Mouse (Mus musculus) lung, embryonic 14.5 days (tissue): ENCODE results near the gene Slc22a17. TPM values are rescaled to one million over a fixed set of nuclear protein-coding genes. Genes with fewer than 3 reads are reported as not detected.
"Not testable (repeated sequence)": the region's sequence is repeated elsewhere in the genome, so short reads cannot be mapped to it uniquely, and the experiment has no call there.

Source experiments
- ATAC-seq: fragments of 200-750 bp; cut with Nextera tagmentation; 2 replicates; pipeline ENCODE4 v1.8.0; 2017; ENCODE audit warnings: mild to moderate bottlenecking, moderate TSS enrichment, moderate library complexity; ENCODE audit not compliant: insufficient read depth
- DNase-seq: peaks from one replicate; pipeline ENCODE4 v3.0.0-alpha.2; 2015
- H3K27ac ChIP-seq: fragments of 300-500 bp; sonication (generic); 2 replicates; pipeline ENCODE4 v1.5.1; 2014; ENCODE audit warnings: low read depth, mild to moderate bottlenecking, moderate library complexity
- H3K27me3 ChIP-seq: fragments of 300-500 bp; sonication (generic); 2 replicates; pipeline ENCODE4 v1.6.1; 2014; ENCODE audit warnings: low read length, control low read depth; ENCODE audit not compliant: insufficient read depth
- H3K36me3 ChIP-seq: fragments of 300-500 bp; sonication (generic); 2 replicates; pipeline ENCODE4 v1.6.1; 2014; ENCODE audit warnings: control low read depth; ENCODE audit not compliant: insufficient read depth
- H3K4me1 ChIP-seq: fragments of 300-500 bp; sonication (generic); 2 replicates; pipeline ENCODE4 v1.6.1; 2014; ENCODE audit warnings: antibody characterized with exemption, control low read depth; ENCODE audit not compliant: insufficient read depth
- H3K4me2 ChIP-seq: fragments of 300-500 bp; sonication (generic); 2 replicates; pipeline ENCODE4 v1.6.1; 2014; ENCODE audit warnings: mild to moderate bottlenecking
- H3K4me3 ChIP-seq: fragments of 300-500 bp; sonication (generic); 2 replicates; pipeline ENCODE4 v1.5.1; 2014; ENCODE audit warnings: low read depth, low read length
- H3K9ac ChIP-seq: fragments of 300-500 bp; sonication (generic); 2 replicates; pipeline ENCODE4 v1.6.1; 2014
- H3K9me3 ChIP-seq: fragments of 300-500 bp; sonication (generic); 2 replicates; pipeline ENCODE4 v1.6.1; 2016; ENCODE audit warnings: low read depth, low read length, control low read depth
- CTCF ChIP-seq: IDR thresholded peaks from 2 replicates; pipeline ENCODE4 v1.5.1; 2016; ENCODE audit warnings: antibody characterized with exemption, low read depth
- WGBS: fragments of 180-500 bp; shearing (Covaris S2); extraction: QIAGEN DNeasy Blood & Tissue Kit; methylation state at CpG from one replicate; pipeline ENCODE4 v1.1.7; 2014; 5-methylcytosine and 5-hydroxymethylcytosine counted together
- polyA plus RNA-seq: library from polyadenylated mRNA; unstranded; fragments of >200 nt; fragmentation: Nextera tagmentation; extraction: Ambion mirVana; gene quantifications from 2 replicates; pipeline ENCODE4 v1.2.1, GENCODE M21; 2014

Slc22a17 gene
- polyA plus RNA-seq, 1 experiment from 2014 or later: 29.2 TPM

DNA sequence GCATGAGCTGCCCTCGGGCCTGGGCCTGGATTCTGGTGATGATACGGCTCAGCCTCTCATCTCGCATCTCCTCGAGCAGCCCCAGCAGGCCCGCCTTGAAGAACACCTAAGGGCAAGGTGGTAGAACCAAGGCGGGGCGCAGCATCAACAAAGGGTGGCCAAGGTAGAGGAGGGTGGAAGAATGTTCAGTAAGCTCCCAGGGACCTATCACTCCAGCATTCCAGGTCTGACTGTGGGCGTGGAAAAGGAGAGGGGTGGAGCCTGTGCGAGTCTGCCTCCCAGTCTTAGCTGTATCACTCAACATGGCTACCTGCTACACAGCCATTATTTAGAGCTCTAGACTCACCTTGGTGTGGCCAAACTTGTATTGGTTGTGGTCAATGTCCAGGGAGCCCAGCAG, 43.6 kb upstream of the Slc22a17 start:
- no peak for ATAC-seq

DNA sequence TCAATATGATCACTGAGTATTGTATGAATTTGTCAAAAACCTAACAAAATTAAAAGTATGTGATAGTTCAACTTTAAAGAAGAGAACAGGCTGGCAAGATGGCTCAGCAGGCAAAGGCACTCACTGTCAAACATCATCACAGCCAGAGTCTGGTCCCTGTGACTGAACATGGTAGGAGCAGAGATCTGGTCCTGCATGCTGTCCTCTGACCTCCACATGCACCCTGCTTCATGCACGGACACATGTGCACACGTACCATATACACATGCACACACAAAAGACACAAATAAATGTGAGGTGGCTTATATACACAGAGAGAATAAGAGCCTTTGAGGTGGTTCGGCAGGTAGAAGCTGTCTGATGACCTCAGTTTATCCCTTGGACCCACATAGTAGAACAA, 42.5 kb upstream of the Slc22a17 start:
- TF ChIP-seq CTCF: no peak
- ATAC-seq: no peak

More for the DNA sequence above, 43.6 kb upstream of the Slc22a17 start:
- Histone ChIP-seq H3K4me2 (no peak overlapping the region; the same call in 1 of the 2 replicates), H3K9ac (no peak overlapping the region), H3K27me3 (no peaks in the 10 kb centered on the region), H3K4me1 (no peaks in the 10 kb centered on the region), H3K36me3 (no peaks in the 10 kb centered on the region), H3K9me3 (no peaks in the 10 kb centered on the region), H3K27ac (no peak overlapping the region), H3K4me3 (no peak overlapping the region)
- 81% methylated on average over 9 of the region's 9 CpGs for WGBS
- DNase-seq: no peak
- TF ChIP-seq CTCF: no peak

GRCm38 (mm10) chr14:54954474-54954873, 41.5 kb upstream of the Slc22a17 start:
- no peak overlapping the region for H3K27ac ChIP-seq
- 67% methylated on average over 3 of the region's 3 CpGs for WGBS
- no peak overlapping the region for H3K9ac ChIP-seq
- H3K36me3 ChIP-seq: no peaks in the 10 kb centered on the region
- H3K4me3 ChIP-seq: no peak overlapping the region
- no peak for TF ChIP-seq CTCF
- H3K4me1 ChIP-seq: no peaks in the 10 kb centered on the region
- H3K4me2 ChIP-seq: no peak overlapping the region
- DNase-seq (no peak), ATAC-seq (no peak)
- no peaks in the 10 kb centered on the region for H3K9me3 ChIP-seq
- no peaks in the 10 kb centered on the region for H3K27me3 ChIP-seq

More for the DNA sequence above, 42.5 kb upstream of the Slc22a17 start:
- Histone ChIP-seq H3K4me3 (no peak overlapping the region), H3K27me3 (no peaks in the 10 kb centered on the region), H3K36me3 (no peaks in the 10 kb centered on the region), H3K9ac (no peak overlapping the region), H3K4me2 (no peak overlapping the region), H3K9me3 (no peaks in the 10 kb centered on the region), H3K4me1 (no peaks in the 10 kb centered on the region), H3K27ac (no peak overlapping the region)
- DNase-seq: no peak
- WGBS: 73% methylated on average over 3 of the region's 3 CpGs

- H3K36me3 ChIP-seq: no peaks in the 10 kb centered on the region
- TF ChIP-seq CTCF: no peak
- no peak overlapping the region for H3K27ac ChIP-seq
- H3K4me1 ChIP-seq: no peaks in the 10 kb centered on the region
- H3K9me3 ChIP-seq: no peaks in the 10 kb centered on the region
- H3K9ac ChIP-seq: no peak overlapping the region
- H3K27me3 ChIP-seq: no peaks in the 10 kb centered on the region
- H3K4me3 ChIP-seq: no peak overlapping the region
- DNase-seq (no peak), ATAC-seq (no peak)
- WGBS: 86% methylated on average over 8 of the region's 8 CpGs
- no peak overlapping the region for H3K4me2 ChIP-seq
Measured at GRCm38 (mm10) chr14:54953664-54954206, 40.8 kb upstream of the Slc22a17 start.

- Histone ChIP-seq H3K4me1 (no peaks in the 10 kb centered on the region), H3K9me3 (no peaks in the 10 kb centered on the region), H3K36me3 (no peaks in the 10 kb centered on the region), H3K9ac (no peak overlapping the region), H3K4me3 (no peak overlapping the region), H3K4me2 (no peak overlapping the region), H3K27ac (no peak overlapping the region), H3K27me3 (no peaks in the 10 kb centered on the region)
- TF ChIP-seq CTCF: no peak
- 79% methylated on average over 6 of the region's 6 CpGs for WGBS
- ATAC-seq (no peak), DNase-seq (no peak)
Measured at GRCm38 (mm10) chr14:54951587-54951986, 38.7 kb upstream of the Slc22a17 start.

DNA sequence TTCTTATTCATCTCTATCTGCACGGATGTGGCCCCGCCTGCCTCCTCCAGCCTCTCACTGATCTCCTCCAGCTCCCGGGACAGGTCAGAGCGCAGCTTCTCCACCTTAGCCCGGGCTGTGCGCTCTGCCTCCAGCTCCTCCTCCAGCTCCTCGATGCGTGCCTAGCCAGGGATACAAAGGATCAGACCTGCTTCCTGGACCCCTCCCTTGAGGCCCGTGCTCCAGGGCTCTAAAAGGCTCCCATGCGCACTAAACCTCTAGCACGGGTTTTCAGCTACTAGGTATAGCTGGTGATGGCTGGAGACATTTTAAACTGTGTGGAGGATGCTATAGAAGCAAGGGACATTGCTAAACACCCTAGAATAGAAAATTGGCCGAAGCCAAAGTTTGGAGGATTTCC, 37.6 kb upstream of the Slc22a17 start:
- no peak overlapping the region for H3K27ac ChIP-seq
- TF ChIP-seq CTCF: no peak
- ATAC-seq (no peak), DNase-seq (no peak)
- 53% methylated on average over 12 of the region's 12 CpGs for WGBS
- H3K36me3 ChIP-seq: no peaks in the 10 kb centered on the region
- no peak overlapping the region for H3K4me2 ChIP-seq
- H3K27me3 ChIP-seq: no peaks in the 10 kb centered on the region
- H3K4me1 ChIP-seq: no peaks in the 10 kb centered on the region
- H3K9ac ChIP-seq: no peak overlapping the region
- H3K4me3 ChIP-seq: no peak overlapping the region
- H3K9me3 ChIP-seq: no peaks in the 10 kb centered on the region

DNA sequence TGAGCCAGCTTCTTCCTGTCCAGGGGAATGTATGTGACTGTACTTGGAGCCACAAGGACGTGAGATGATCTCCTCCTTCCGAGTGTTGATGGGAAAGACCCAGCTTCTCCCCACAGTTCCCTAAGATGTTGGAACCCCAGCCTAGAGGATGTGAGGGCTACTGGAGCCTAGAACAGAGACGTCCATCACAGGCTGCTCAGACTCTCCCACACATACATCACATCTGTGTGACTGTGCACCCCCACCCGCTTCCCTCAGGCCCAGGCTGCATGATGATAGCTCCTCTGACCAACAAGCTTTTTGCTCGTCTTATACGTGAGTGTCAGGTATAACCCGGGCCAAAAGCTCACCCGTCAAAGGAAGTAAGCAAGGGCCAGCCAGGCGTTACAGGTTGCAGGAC, 35.8 kb upstream of the Slc22a17 start:
- DNase-seq (no peak), ATAC-seq (no peak)
- Histone ChIP-seq H3K27me3 (no peaks in the 10 kb centered on the region), H3K36me3 (no peaks in the 10 kb centered on the region), H3K9me3 (no peaks in the 10 kb centered on the region), H3K4me3 (no peak overlapping the region), H3K4me1 (no peaks in the 10 kb centered on the region), H3K27ac (no peak overlapping the region), H3K9ac (no peak overlapping the region), H3K4me2 (no peak overlapping the region)
- WGBS: 79% methylated on average over 9 of the region's 9 CpGs
- TF ChIP-seq CTCF: no peak

DNA sequence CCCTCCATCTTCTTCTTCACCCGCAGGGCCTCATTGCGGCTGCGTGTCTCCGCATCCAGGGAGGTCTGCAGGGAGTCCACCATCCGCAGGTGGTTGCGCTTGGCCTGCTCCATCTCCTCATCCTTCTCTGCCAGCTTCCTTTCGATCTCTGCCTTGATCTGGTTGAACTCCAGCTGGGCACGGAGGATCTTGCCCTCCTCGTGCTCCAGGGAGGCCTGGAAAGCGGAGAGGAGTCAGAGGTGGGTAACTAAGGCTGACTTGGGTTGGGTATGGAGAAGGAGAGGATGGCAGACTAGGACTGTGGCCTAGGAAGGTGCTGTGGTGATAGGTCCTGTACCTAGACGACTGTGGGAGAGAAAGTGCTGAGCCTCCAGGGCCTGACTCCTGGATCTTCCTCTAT, 34.1 kb upstream of the Slc22a17 start:
- 83% methylated on average over 10 of the region's 11 CpGs for WGBS
- not testable (repeated sequence) for H3K4me2 ChIP-seq, H3K9me3 ChIP-seq, H3K4me3 ChIP-seq, H3K9ac ChIP-seq, ATAC-seq, H3K27ac ChIP-seq, H3K27me3 ChIP-seq, H3K4me1 ChIP-seq, H3K36me3 ChIP-seq, DNase-seq
